Mouse (Mus musculus) layer of hippocampus, adult 9-11 months (tissue): ENCODE results near the gene Gm10337.

Experiments used
- DNase-seq: peaks from one replicate; pipeline ENCODE4 v3.0.0; 2022

Gene Gm10337

GRCm38 (mm10) chr15:102500479-102500878 lies 3.0 kb upstream of the Gm10337 start:
- DNase-seq = no peak

GRCm38 (mm10) chr15:102501084-102501814 lies 2.3 kb upstream of the Gm10337 start:
- no peak for DNase-seq

- DNase-seq = no peak
Observed at GRCm38 (mm10) chr15:102502254-102502840, 1.2 kb upstream of the Gm10337 start.

- no peak for DNase-seq
Observed at GRCm38 (mm10) chr15:102503924-102504782, 631 bp downstream of the Gm10337 start.

GRCm38 (mm10) chr15:102505073-102505769 lies 1.7 kb downstream of the Gm10337 start:
- DNase-seq = no peak

GRCm38 (mm10) chr15:102505770-102506463 lies 2.4 kb downstream of the Gm10337 start:
- DNase-seq = no peak

GRCm38 (mm10) chr15:102506464-102506830 lies 2.9 kb downstream of the Gm10337 start:
- no peak for DNase-seq

- no peak for DNase-seq
Observed at GRCm38 (mm10) chr15:102506864-102507263, 3.3 kb downstream of the Gm10337 start.

- no peak for DNase-seq
Observed at GRCm38 (mm10) chr15:102507561-102507960, 4.0 kb downstream of the Gm10337 start.

GRCm38 (mm10) chr15:102508336-102508735 lies 4.8 kb downstream of the Gm10337 start:
- DNase-seq = no peak

GRCm38 (mm10) chr15:102510110-102510509 lies 6.6 kb downstream of the Gm10337 start:
- no peak for DNase-seq

GRCm38 (mm10) chr15:102510590-102511284 lies 7.2 kb downstream of the Gm10337 start:
- DNase-seq = peak; percentile 92

- DNase-seq = no peak
Observed at GRCm38 (mm10) chr15:102511285-102511833, 7.8 kb downstream of the Gm10337 start.

GRCm38 (mm10) chr15:102512010-102512409 lies 8.5 kb downstream of the Gm10337 start:
- DNase-seq = no peak

GRCm38 (mm10) chr15:102512471-102512870 lies 8.9 kb downstream of the Gm10337 start:
- DNase-seq = no peak

GRCm38 (mm10) chr15:102513004-102513403 lies 9.5 kb downstream of the Gm10337 start:
- no peak for DNase-seq

GRCm38 (mm10) chr15:102515261-102515660 lies 11.7 kb downstream of the Gm10337 start:
- DNase-seq = no peak

GRCm38 (mm10) chr15:102515791-102516190 lies 12.3 kb downstream of the Gm10337 start:
- DNase-seq = no peak

GRCm38 (mm10) chr15:102516293-102516692 lies 12.8 kb downstream of the Gm10337 start:
- no peak for DNase-seq

GRCm38 (mm10) chr15:102516728-102517404 lies 13.3 kb downstream of the Gm10337 start, which contains the start of gene Map3k12:
Map3k12 (minus strand) TSS chr15:102517064.
- peak; percentile 73 for DNase-seq

- DNase-seq = no peak
Observed at GRCm38 (mm10) chr15:102517631-102517975, 14.1 kb downstream of the Gm10337 start.
